Mouse (Mus musculus) stomach, postnatal 0 days (tissue): ENCODE measurements around the gene Efcab2.

Experiments
- CTCF ChIP-seq: IDR thresholded peaks from 2 replicates; pipeline ENCODE4 v1.5.1; 2016; ENCODE audit warnings: antibody characterized with exemption, low read depth, mild to moderate bottlenecking, moderate library complexity
- EP300 ChIP-seq: optimal IDR thresholded peaks from 2 replicates; pipeline ENCODE3; 2016; ENCODE audit warnings: antibody characterized with exemption

GRCm38 (mm10) chr1:178512323-178513031 is 106.6 kb downstream of the Efcab2 start:
- TF ChIP-seq CTCF = no peak
- no peak for TF ChIP-seq EP300
